Mouse (Mus musculus): ENCODE data around the gene Sobp.

DNA sequence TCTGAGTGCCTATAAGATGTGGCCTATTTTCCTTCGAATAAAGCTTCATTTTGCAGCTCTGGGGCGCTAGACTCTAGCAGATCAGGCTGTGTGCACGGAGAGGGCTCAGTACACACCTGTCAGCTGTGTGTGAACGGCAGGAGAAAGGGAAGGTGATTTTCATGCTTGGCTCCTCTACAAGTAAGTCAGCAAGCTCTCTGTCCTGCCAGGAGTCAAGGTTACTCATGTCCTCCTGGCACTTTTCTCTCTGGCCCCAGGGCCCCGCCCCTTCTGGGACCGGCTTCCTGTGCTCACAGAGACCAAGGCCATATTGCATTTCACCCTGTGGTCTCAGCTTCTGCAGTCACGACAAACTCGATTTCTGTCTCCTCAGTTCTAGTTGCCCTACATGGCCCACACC lies 138.8 kb downstream of the Sobp start:
- no peak for TF ChIP-seq HCFC1 (IDR thresholded peaks at IDR 0.05; ENCODE audit: borderline replicate concordance, insufficient read depth, low read length)
- TF ChIP-seq ZC3H11A (IDR thresholded peaks at IDR 0.05; ENCODE audit: borderline replicate concordance, low read depth, low read length) = no peak
- no peak for TF ChIP-seq MAFK (IDR thresholded peaks at IDR 0.05; ENCODE audit: insufficient read depth, low read depth, low read length)
